ENCODE assay signal across 12 mouse cellular contexts in genomic region chr11:74751352-74752066, GRCm38 (mm10). TPM values are rescaled to one million over a fixed set of nuclear protein-coding genes. Genes with fewer than 3 reads are reported as not detected.
DNase-seq lines count a peak whose midpoint lies in the region; ATAC-seq and TF ChIP-seq lines count a peak whose summit lies in the region.
"Had no signal": no experiment of that assay in that cellular context is flagged by ENCODE, and none has a peak within 500 bp of the region (broad histone marks: within the 10 kb centered on the region; RNA-seq: fewer than 3 reads in every experiment).

No protein-coding gene starts in this region.

- peak; percentile 29 for DNase-seq in layer of hippocampus, adult 11-12 months (ENCODE audit: low spot score)
- DNase-seq in layer of hippocampus, postnatal 25 days (ENCODE audit: extremely low spot score in 1 of 2, low spot score in 1 of 2) = no peak
- peak; percentile 53 for DNase-seq in layer of hippocampus, adult 9-11 months
- DNase-seq in midbrain, postnatal 0 days (ENCODE audit: low spot score) = peak; percentile 26
- DNase-seq in cerebellum, adult 18-20 months = no peak
- no peak for DNase-seq in spleen, postnatal 10 days (ENCODE audit: low spot score in 2 of 2)
- DNase-seq in lung, postnatal 25 days (ENCODE audit: low spot score) = no peak
- DNase-seq: adrenal gland, postnatal 36 days; lung, postnatal 4 days had no signal

- no peaks in the 10 kb centered on the region for H3K27me3 ChIP-seq in forebrain, embryonic 13.5 days
- H3K27me3 ChIP-seq in midbrain, postnatal 0 days (ENCODE audit: insufficient read depth, low read length) = no peaks in the 10 kb centered on the region
- H3K27me3 ChIP-seq: Patski had no signal

- H3K4me1 ChIP-seq in forebrain, embryonic 13.5 days = peaks cover 13% of the 10 kb centered on the region
- H3K4me1 ChIP-seq in midbrain, postnatal 0 days (ENCODE audit: insufficient read depth, low read length) = no peaks in the 10 kb centered on the region

- H3K4me2 ChIP-seq in forebrain, embryonic 13.5 days = peak overlapping the region; percentile 35; the same call in 1 of the 2 replicates
- H3K4me2 ChIP-seq in midbrain, postnatal 0 days (ENCODE audit: low read depth, low read length, poor library complexity, severe bottlenecking) = no peak overlapping the region

- WGBS in forebrain, embryonic 13.5 days = 7% methylated on average over 9 of the region's 9 CpGs
- 23% methylated on average over 9 of the region's 9 CpGs for WGBS in midbrain, postnatal 0 days

- no peaks in the 10 kb centered on the region for H3K36me3 ChIP-seq in forebrain, embryonic 13.5 days (ENCODE audit: poor library complexity, severe bottlenecking)
- no peaks in the 10 kb centered on the region for H3K36me3 ChIP-seq in midbrain, postnatal 0 days (ENCODE audit: insufficient read depth, low read length)

- no peaks in the 10 kb centered on the region for H3K9me3 ChIP-seq in forebrain, embryonic 13.5 days (replicated peaks)
- H3K9me3 ChIP-seq in midbrain, postnatal 0 days (ENCODE audit: low read length) = no peaks in the 10 kb centered on the region

- H3K27ac ChIP-seq in forebrain, embryonic 13.5 days = peak overlapping the region; percentile 79
- H3K27ac ChIP-seq in midbrain, postnatal 0 days (ENCODE audit: low read depth, low read length) = peak overlapping the region; percentile 47
- H3K27ac ChIP-seq: kidney, postnatal 0 days had no signal

- ATAC-seq in forebrain, embryonic 13.5 days = peak; percentile 62; the same call in 1 of the 2 replicates
- ATAC-seq in midbrain, postnatal 0 days (ENCODE audit: low FRiP score) = no peak
- ATAC-seq: Patski had no signal

- TF ChIP-seq CTCF in midbrain, postnatal 0 days (IDR thresholded peaks at IDR 0.05) = no peak

- peak overlapping the region; percentile 37; the same call in 1 of the 2 replicates for H3K9ac ChIP-seq in forebrain, embryonic 13.5 days
- 0 out of 2 replicates have a peak overlapping the region, but pooled peaks have one; percentile 24 for H3K9ac ChIP-seq in midbrain, postnatal 0 days (replicated peaks; ENCODE audit: low read length, poor library complexity, severe bottlenecking)

- H3K4me3 ChIP-seq in forebrain, embryonic 13.5 days = no peak overlapping the region
- H3K4me3 ChIP-seq in midbrain, postnatal 0 days (ENCODE audit: low read depth, low read length) = no peak overlapping the region

RNA-seq across cellular contexts. Expression of gene Mettl16, which starts 19.1 kb away (rescaled TPM):
- 10 to 100 TPM; 27.0 to 27.5 TPM for total RNA-seq in layer of hippocampus, postnatal 25 days (2021)
- polyA plus RNA-seq in forebrain, embryonic 13.5 days (2015; fragmentation: Nextera tagmentation; extraction: Ambion mirVana) = 54.2 and 57.5 TPM in 2 replicates
- 13.1 and 16.6 TPM in 2 replicates for total RNA-seq in midbrain, postnatal 0 days (2014; rRNA removed)
- 23.3 and 28.7 TPM in 2 replicates for polyA plus RNA-seq in midbrain, postnatal 0 days (2015; fragmentation: Nextera tagmentation; extraction: Ambion mirVana)

RNA-seq across cellular contexts. Expression of gene Pafah1b1, which starts 27.0 kb away (rescaled TPM):
- 100 to 1,000 TPM; 358 to 403 TPM for total RNA-seq in layer of hippocampus, postnatal 25 days (2021)
- polyA plus RNA-seq in forebrain, embryonic 13.5 days (2015; fragmentation: Nextera tagmentation; extraction: Ambion mirVana) = 59.0 and 64.5 TPM in 2 replicates
- 206 and 269 TPM in 2 replicates for total RNA-seq in midbrain, postnatal 0 days (2014; rRNA removed)
- 63.4 and 79.2 TPM in 2 replicates for polyA plus RNA-seq in midbrain, postnatal 0 days (2015; fragmentation: Nextera tagmentation; extraction: Ambion mirVana)

Comparison
In these comparisons a context has a peak if more than half of its experiments do, and no peak if none do; other contexts are left out.
1. DNase-seq: peak in layer of hippocampus, adult 11-12 months (single experiment), layer of hippocampus, adult 9-11 months (single experiment) and midbrain, postnatal 0 days (single experiment); none in layer of hippocampus, postnatal 25 days (0 of 2), cerebellum, adult 18-20 months (0 of 2), spleen, postnatal 10 days (0 of 2) and lung, postnatal 25 days (single experiment).